Mouse (Mus musculus): ENCODE results near the gene Ube2n. TPM values are rescaled to one million over a fixed set of nuclear protein-coding genes. Genes with fewer than 3 reads are reported as not detected.
A peak's percentile ranks its signal among the peaks of the same experiment; 100 is the strongest.

The Ube2n gene
- polyA plus RNA-seq, 1 experiment from 2014 or later: 444 TPM

- H3K27me3 ChIP-seq (replicated peaks; ENCODE audit: control insufficient read depth, insufficient read depth, low read length): no peaks in the 10 kb centered on the region
- no peak overlapping the region for H3K4me3 ChIP-seq (ENCODE audit: low read depth, low read length)
- H3K27ac ChIP-seq (ENCODE audit: low read depth, low read length): no peak overlapping the region
- no peak overlapping the region for H3K4me2 ChIP-seq (ENCODE audit: low read length)
- H3K4me1 ChIP-seq (ENCODE audit: control insufficient read depth, insufficient read depth, low read length): peaks cover 11% of the 10 kb centered on the region; the same call in 1 of the 2 replicates
- 87% methylated on average over 7 of the region's 7 CpGs for WGBS
- DNase-seq (ENCODE audit: low spot score) (no peak), ATAC-seq (no peak)
- no peaks in the 10 kb centered on the region for H3K36me3 ChIP-seq (ENCODE audit: control insufficient read depth, insufficient read depth, low read length)
- no peak overlapping the region for H3K9ac ChIP-seq (ENCODE audit: low read length)
- no peaks in the 10 kb centered on the region for H3K9me3 ChIP-seq (replicated peaks; ENCODE audit: control insufficient read depth, low read length)
These were observed 44.5 kb downstream of the Ube2n start for GRCm38 (mm10) chr10:95559426-95559825.

- H3K27ac ChIP-seq (ENCODE audit: low read depth, low read length): no peak overlapping the region
- no peaks in the 10 kb centered on the region for H3K36me3 ChIP-seq (ENCODE audit: control insufficient read depth, insufficient read depth, low read length)
- no peak overlapping the region for H3K9ac ChIP-seq (ENCODE audit: low read length)
- H3K4me1 ChIP-seq (ENCODE audit: control insufficient read depth, insufficient read depth, low read length): peaks cover 11% of the 10 kb centered on the region
- no peaks in the 10 kb centered on the region for H3K9me3 ChIP-seq (replicated peaks; ENCODE audit: control insufficient read depth, low read length)
- no peak overlapping the region for H3K4me3 ChIP-seq (ENCODE audit: low read depth, low read length)
- ATAC-seq (no peak), DNase-seq (ENCODE audit: low spot score) (no peak)
- peak overlapping the region; percentile 24; the same call in 1 of the 2 replicates for H3K4me2 ChIP-seq (ENCODE audit: low read length)
- 78% methylated on average over 9 of the region's 9 CpGs for WGBS
- no peaks in the 10 kb centered on the region for H3K27me3 ChIP-seq (replicated peaks; ENCODE audit: control insufficient read depth, insufficient read depth, low read length)
These were observed 45.5 kb downstream of the Ube2n start for GRCm38 (mm10) chr10:95560394-95560983.

GRCm38 (mm10) chr10:95561616-95562015 lies 46.7 kb downstream of the Ube2n start:
- peak overlapping the region; percentile 95 for H3K9ac ChIP-seq (ENCODE audit: low read length)
- ATAC-seq: no peak
- no peak for DNase-seq (ENCODE audit: low spot score)
- 49% methylated on average over 7 of the region's 7 CpGs for WGBS
- H3K4me3 ChIP-seq (ENCODE audit: low read depth, low read length): peak overlapping the region; percentile 93
- peak overlapping the region; percentile 64 for H3K4me2 ChIP-seq (ENCODE audit: low read length)
- no peaks in the 10 kb centered on the region for H3K9me3 ChIP-seq (replicated peaks; ENCODE audit: control insufficient read depth, low read length)
- H3K27me3 ChIP-seq (replicated peaks; ENCODE audit: control insufficient read depth, insufficient read depth, low read length): no peaks in the 10 kb centered on the region
- no peaks in the 10 kb centered on the region for H3K36me3 ChIP-seq (ENCODE audit: control insufficient read depth, insufficient read depth, low read length)
- no peak overlapping the region for H3K27ac ChIP-seq (ENCODE audit: low read depth, low read length)
- peaks cover 11% of the 10 kb centered on the region for H3K4me1 ChIP-seq (ENCODE audit: control insufficient read depth, insufficient read depth, low read length)

- ATAC-seq: no peak
- WGBS: 5% methylated on average over 8 of the region's 8 CpGs
These were observed 47.5 kb downstream of the Ube2n start for GRCm38 (mm10) chr10:95562395-95562794.

GRCm38 (mm10) chr10:95562859-95563841 lies 48.2 kb downstream of the Ube2n start:
- Histone ChIP-seq H3K27me3 (replicated peaks; ENCODE audit: control insufficient read depth, insufficient read depth, low read length) (no peaks in the 10 kb centered on the region), H3K27ac (ENCODE audit: low read depth, low read length) (peak overlapping the region; percentile 92), H3K4me2 (ENCODE audit: low read length) (peak overlapping the region; percentile 64), H3K9ac (ENCODE audit: low read length) (peak overlapping the region; percentile 95), H3K4me3 (ENCODE audit: low read depth, low read length) (peak overlapping the region; percentile 93), H3K4me1 (ENCODE audit: control insufficient read depth, insufficient read depth, low read length) (peaks cover 11% of the 10 kb centered on the region), H3K36me3 (ENCODE audit: control insufficient read depth, insufficient read depth, low read length) (no peaks in the 10 kb centered on the region), H3K9me3 (replicated peaks; ENCODE audit: control insufficient read depth, low read length) (no peaks in the 10 kb centered on the region)
- DNase-seq (ENCODE audit: low spot score): peak; percentile 58
- peak; percentile 67 for ATAC-seq
- under 1% methylated on average over 65 of the region's 65 CpGs for WGBS

More at GRCm38 (mm10) chr10:95562395-95562794, 47.5 kb downstream of the Ube2n start:
- Histone ChIP-seq H3K9ac (ENCODE audit: low read length) (peak overlapping the region; percentile 95), H3K4me3 (ENCODE audit: low read depth, low read length) (peak overlapping the region; percentile 93), H3K4me1 (ENCODE audit: control insufficient read depth, insufficient read depth, low read length) (peaks cover 11% of the 10 kb centered on the region), H3K27ac (ENCODE audit: low read depth, low read length) (no peak overlapping the region), H3K9me3 (replicated peaks; ENCODE audit: control insufficient read depth, low read length) (no peaks in the 10 kb centered on the region), H3K4me2 (ENCODE audit: low read length) (peak overlapping the region; percentile 64), H3K27me3 (replicated peaks; ENCODE audit: control insufficient read depth, insufficient read depth, low read length) (no peaks in the 10 kb centered on the region), H3K36me3 (ENCODE audit: control insufficient read depth, insufficient read depth, low read length) (no peaks in the 10 kb centered on the region)
- no peak for DNase-seq (ENCODE audit: low spot score)

- no peaks in the 10 kb centered on the region for H3K9me3 ChIP-seq (replicated peaks; ENCODE audit: control insufficient read depth, low read length)
- no peaks in the 10 kb centered on the region for H3K27me3 ChIP-seq (replicated peaks; ENCODE audit: control insufficient read depth, insufficient read depth, low read length)
- peaks cover 11% of the 10 kb centered on the region for H3K4me1 ChIP-seq (ENCODE audit: control insufficient read depth, insufficient read depth, low read length)
- peak within 1 kb of the TSS; percentile 95 for H3K9ac ChIP-seq (ENCODE audit: low read length)
- peak within 1 kb of the TSS; percentile 64 for H3K4me2 ChIP-seq (ENCODE audit: low read length)
- H3K4me3 ChIP-seq (ENCODE audit: low read depth, low read length): peak within 1 kb of the TSS; percentile 93
- peak; percentile 95 for ATAC-seq
- no peaks in the 10 kb centered on the region for H3K36me3 ChIP-seq (ENCODE audit: control insufficient read depth, insufficient read depth, low read length)
- H3K27ac ChIP-seq (ENCODE audit: low read depth, low read length): peak within 1 kb of the TSS; percentile 92
- DNase-seq (ENCODE audit: low spot score): peak; percentile 96
- 2% methylated on average over 73 of the region's 97 CpGs for WGBS
These were observed 49.2 kb downstream of the Ube2n start, which contains the start of gene Nudt4 for GRCm38 (mm10) chr10:95563851-95564845. Gene Nudt4 (minus strand): TSS chr10:95564146.

- H3K4me1 ChIP-seq (ENCODE audit: control insufficient read depth, insufficient read depth, low read length): peaks cover 11% of the 10 kb centered on the region
- no peak overlapping the region for H3K4me3 ChIP-seq (ENCODE audit: low read depth, low read length)
- H3K36me3 ChIP-seq (ENCODE audit: control insufficient read depth, insufficient read depth, low read length): no peaks in the 10 kb centered on the region
- no peak overlapping the region for H3K4me2 ChIP-seq (ENCODE audit: low read length)
- 35% methylated on average over 14 of the region's 14 CpGs for WGBS
- DNase-seq (ENCODE audit: low spot score) (no peak), ATAC-seq (no peak)
- no peak overlapping the region for H3K9ac ChIP-seq (ENCODE audit: low read length)
- H3K27me3 ChIP-seq (replicated peaks; ENCODE audit: control insufficient read depth, insufficient read depth, low read length): no peaks in the 10 kb centered on the region
- H3K27ac ChIP-seq (ENCODE audit: low read depth, low read length): no peak overlapping the region
- H3K9me3 ChIP-seq (replicated peaks; ENCODE audit: control insufficient read depth, low read length): no peaks in the 10 kb centered on the region
These were observed 50.4 kb downstream of the Ube2n start for GRCm38 (mm10) chr10:95565156-95565854.

DNA sequence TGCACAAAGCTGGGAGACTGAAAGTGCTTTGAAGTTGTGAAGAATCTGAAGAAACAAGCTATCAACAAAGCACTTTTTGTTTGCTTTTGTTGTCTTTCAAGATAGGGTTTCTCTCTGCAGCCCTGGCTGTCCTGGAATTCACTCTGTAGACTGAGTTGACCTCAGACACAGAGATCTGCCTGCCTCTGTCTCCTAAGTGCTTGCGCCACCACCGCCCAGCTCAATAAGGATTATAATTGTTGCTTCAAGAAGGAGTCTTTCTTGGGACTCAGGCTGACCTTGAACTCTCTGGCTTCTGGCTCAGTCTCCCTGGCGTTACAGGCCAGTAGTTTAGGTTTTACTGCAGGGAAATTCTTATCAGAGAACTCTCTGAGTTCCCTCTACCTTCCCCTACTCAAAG lies 51.8 kb downstream of the Ube2n start:
- Histone ChIP-seq H3K27me3 (replicated peaks; ENCODE audit: control insufficient read depth, insufficient read depth, low read length) (no peaks in the 10 kb centered on the region), H3K36me3 (ENCODE audit: control insufficient read depth, insufficient read depth, low read length) (no peaks in the 10 kb centered on the region), H3K27ac (ENCODE audit: low read depth, low read length) (no peak overlapping the region), H3K4me3 (ENCODE audit: low read depth, low read length) (no peak overlapping the region), H3K4me2 (ENCODE audit: low read length) (no peak overlapping the region), H3K9me3 (replicated peaks; ENCODE audit: control insufficient read depth, low read length) (no peaks in the 10 kb centered on the region), H3K4me1 (ENCODE audit: control insufficient read depth, insufficient read depth, low read length) (peaks cover 6% of the 10 kb centered on the region), H3K9ac (ENCODE audit: low read length) (no peak overlapping the region)
- WGBS: 91% methylated on average over 3 of the region's 3 CpGs
- ATAC-seq (no peak), DNase-seq (ENCODE audit: low spot score) (no peak)

All from forebrain, embryonic 14.5 days (tissue).